In genomic region chrX:61116010-61116447, GRCm38 (mm10) we compare ENCODE assay signal across 8 mouse cellular contexts.
DNase-seq lines count a peak whose midpoint lies in the region; ATAC-seq and TF ChIP-seq lines count a peak whose summit lies in the region.

No protein-coding gene starts in this region.

- ATAC-seq in lung, embryonic 16.5 days (ENCODE audit: low read depth): no peak
- ATAC-seq in intestine, embryonic 16.5 days: no peak

- WGBS in lung, embryonic 16.5 days: 30% methylated on average over 10 of the region's 10 CpGs
- WGBS in hindbrain, embryonic 10.5 days: 25% methylated on average over 10 of the region's 10 CpGs
- 35% methylated on average over 10 of the region's 10 CpGs for WGBS in limb, embryonic 10.5 days
- WGBS in kidney, adult 2 months: 13% methylated on average over 10 of the region's 10 CpGs
- 36% methylated on average over 10 of the region's 10 CpGs for WGBS in intestine, embryonic 16.5 days

- peak overlapping the region; percentile 6; the same call in 1 of the 2 replicates for H3K4me3 ChIP-seq in lung, embryonic 16.5 days (ENCODE audit: low read length)
- H3K4me3 ChIP-seq in hindbrain, embryonic 10.5 days: peak overlapping the region; percentile 42
- peak overlapping the region; percentile 34 for H3K4me3 ChIP-seq in limb, embryonic 10.5 days
- H3K4me3 ChIP-seq in kidney, adult 2 months (ENCODE audit: insufficient read depth, low read depth, low read length): no peak overlapping the region
- no peak overlapping the region for H3K4me3 ChIP-seq in intestine, embryonic 16.5 days (ENCODE audit: low read length)

- no peak for DNase-seq in lung, postnatal 4 days
- DNase-seq in hindbrain, embryonic 10.5 days (ENCODE audit: low spot score): peak; percentile 8
- DNase-seq in limb, embryonic 10.5 days (ENCODE audit: low spot score): no peak
- DNase-seq in right cerebral cortex, adult 2 months (ENCODE audit: low spot score in 2 of 2): peak; percentile 43 to 55
- no peak for DNase-seq in kidney, adult 2 months
- no peak for DNase-seq in spleen, adult 12 weeks (ENCODE audit: low spot score)

- no peaks in the 10 kb centered on the region for H3K27me3 ChIP-seq in lung, embryonic 16.5 days (ENCODE audit: control insufficient read depth, insufficient read depth, low read depth, low read length)
- H3K27me3 ChIP-seq in hindbrain, embryonic 10.5 days (ENCODE audit: insufficient read depth, poor library complexity, severe bottlenecking): no peaks in the 10 kb centered on the region
- H3K27me3 ChIP-seq in limb, embryonic 10.5 days (ENCODE audit: low read depth, poor library complexity, severe bottlenecking): no peaks in the 10 kb centered on the region
- H3K27me3 ChIP-seq in kidney, adult 2 months (replicated peaks; ENCODE audit: control insufficient read depth, insufficient read depth, low read length): no peaks in the 10 kb centered on the region
- no peaks in the 10 kb centered on the region for H3K27me3 ChIP-seq in intestine, embryonic 16.5 days (replicated peaks; ENCODE audit: control insufficient read depth, insufficient read depth, low read length)

- H3K36me3 ChIP-seq in lung, embryonic 16.5 days (ENCODE audit: control insufficient read depth, insufficient read depth, low read length): no peaks in the 10 kb centered on the region
- H3K36me3 ChIP-seq in hindbrain, embryonic 10.5 days: no peaks in the 10 kb centered on the region
- no peaks in the 10 kb centered on the region for H3K36me3 ChIP-seq in limb, embryonic 10.5 days
- no peaks in the 10 kb centered on the region for H3K36me3 ChIP-seq in kidney, adult 2 months (ENCODE audit: control insufficient read depth, insufficient read depth, low read length)
- H3K36me3 ChIP-seq in intestine, embryonic 16.5 days (ENCODE audit: control insufficient read depth, insufficient read depth, low read length): no peaks in the 10 kb centered on the region

- H3K4me2 ChIP-seq in lung, embryonic 16.5 days (ENCODE audit: low read depth, low read length): 0 out of 2 replicates have a peak overlapping the region, but pooled peaks have one; percentile 6
- H3K4me2 ChIP-seq in intestine, embryonic 16.5 days (ENCODE audit: low read depth, low read length): no peak overlapping the region

- H3K9me3 ChIP-seq in lung, embryonic 16.5 days (ENCODE audit: control insufficient read depth, low read length): no peaks in the 10 kb centered on the region
- H3K9me3 ChIP-seq in hindbrain, embryonic 10.5 days: no peaks in the 10 kb centered on the region
- H3K9me3 ChIP-seq in limb, embryonic 10.5 days (replicated peaks): no peaks in the 10 kb centered on the region
- H3K9me3 ChIP-seq in intestine, embryonic 16.5 days (ENCODE audit: control insufficient read depth, low read length): no peaks in the 10 kb centered on the region

- H3K27ac ChIP-seq in lung, embryonic 16.5 days (ENCODE audit: low read length): no peak overlapping the region
- H3K27ac ChIP-seq in hindbrain, embryonic 10.5 days: peak overlapping the region; percentile 45; the same call in 1 of the 2 replicates
- no peak overlapping the region for H3K27ac ChIP-seq in limb, embryonic 10.5 days
- H3K27ac ChIP-seq in kidney, adult 2 months (ENCODE audit: insufficient read depth, low read depth, low read length): no peak overlapping the region
- no peak overlapping the region for H3K27ac ChIP-seq in intestine, embryonic 16.5 days (ENCODE audit: low read length)

- no peak overlapping the region for H3K9ac ChIP-seq in lung, embryonic 16.5 days (ENCODE audit: low read length)
- H3K9ac ChIP-seq in intestine, embryonic 16.5 days (ENCODE audit: low read depth, low read length): no peak overlapping the region

- TF ChIP-seq POLR2A in kidney, adult 2 months (IDR thresholded peaks at IDR 0.05; ENCODE audit: low read depth, low read length): no peak

- no peaks in the 10 kb centered on the region for H3K4me1 ChIP-seq in lung, embryonic 16.5 days (replicated peaks; ENCODE audit: control insufficient read depth, insufficient read depth, low read length)
- no peaks in the 10 kb centered on the region for H3K4me1 ChIP-seq in hindbrain, embryonic 10.5 days (replicated peaks)
- H3K4me1 ChIP-seq in limb, embryonic 10.5 days: no peaks in the 10 kb centered on the region; the same call in 1 of the 2 replicates
- no peaks in the 10 kb centered on the region for H3K4me1 ChIP-seq in kidney, adult 2 months (ENCODE audit: control insufficient read depth, insufficient read depth, low read length)
- H3K4me1 ChIP-seq in intestine, embryonic 16.5 days (ENCODE audit: control insufficient read depth, insufficient read depth, low read length): no peaks in the 10 kb centered on the region

- no peak for TF ChIP-seq CTCF in kidney, adult 2 months (conservative IDR thresholded peaks at IDR 0.05; ENCODE audit: insufficient read depth, insufficient read length, low read depth, low read length)

Comparison
In these comparisons a context has a peak if more than half of its experiments do, and no peak if none do; other contexts are left out.
1. H3K4me3 ChIP-seq: peak in lung, embryonic 16.5 days (single experiment), hindbrain, embryonic 10.5 days (single experiment) and limb, embryonic 10.5 days (single experiment); none in kidney, adult 2 months (single experiment) and intestine, embryonic 16.5 days (single experiment).
2. DNase-seq: peak in hindbrain, embryonic 10.5 days (single experiment) and right cerebral cortex, adult 2 months (2 of 2); none in lung, postnatal 4 days (0 of 2), limb, embryonic 10.5 days (single experiment), kidney, adult 2 months (single experiment) and spleen, adult 12 weeks (single experiment).